Mouse (Mus musculus): ENCODE data around the gene Ncoa4. TPM values are rescaled to one million over a fixed set of nuclear protein-coding genes. Genes with fewer than 3 reads are reported as not detected.

Ncoa4 gene
- total and polyA plus RNA-seq, 3 experiments: 54.5 to 64.6 (median 57.9) TPM

DNA sequence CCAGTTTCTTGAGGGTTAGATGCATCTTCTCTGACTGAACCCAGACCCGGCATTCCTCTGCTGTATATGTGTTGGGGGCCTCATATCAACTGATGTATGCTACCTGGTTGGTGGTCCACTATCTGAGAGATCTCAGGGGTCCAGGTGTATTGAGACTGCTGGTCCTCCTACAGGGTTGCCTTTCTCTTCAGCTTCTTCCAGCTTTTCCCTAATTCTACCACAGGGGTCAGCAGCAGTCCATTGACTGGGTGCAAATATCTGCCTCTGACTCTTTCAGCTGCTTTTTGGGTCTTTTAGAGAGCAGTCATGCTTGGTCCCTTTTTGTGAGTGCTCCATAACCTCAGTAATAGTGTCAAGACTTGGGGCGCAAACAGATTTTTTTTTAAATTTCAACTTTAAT is 8.8 kb upstream of the Ncoa4 start:
- no peaks in the 10 kb centered on the region for H3K27me3 ChIP-seq (ENCODE audit: control insufficient read depth in 1 of 2, insufficient read depth in 2 of 2, low read length in 2 of 2)
- no peak for TF ChIP-seq SMC3 (IDR thresholded peaks at IDR 0.05; ENCODE audit: low read depth, low read length)
- no peak for TF ChIP-seq CHD2 (IDR thresholded peaks at IDR 0.05; ENCODE audit: low read length)
- no peak for TF ChIP-seq MAFK (IDR thresholded peaks at IDR 0.05; ENCODE audit: borderline replicate concordance, low read depth, low read length)
- no peak for TF ChIP-seq BHLHE40 (IDR thresholded peaks at IDR 0.05; ENCODE audit: borderline replicate concordance, low read depth, low read length)
- TF ChIP-seq MEF2A (IDR thresholded peaks at IDR 0.05; ENCODE audit: extremely low read depth, insufficient replicate concordance, low read depth, low read length, poor library complexity, severe bottlenecking): no peak
- TF ChIP-seq NRF1 (IDR thresholded peaks at IDR 0.05; ENCODE audit: insufficient read depth, low read depth, low read length, poor library complexity, severe bottlenecking): no peak
- TF ChIP-seq MAZ (IDR thresholded peaks at IDR 0.05; ENCODE audit: low read depth, low read length): no peak
- no peak for TF ChIP-seq GATA1 (IDR thresholded peaks at IDR 0.05; ENCODE audit: low read depth, low read length)
- H3K9ac ChIP-seq (ENCODE audit: control insufficient read depth, low read depth, low read length, poor library complexity, severe bottlenecking): no peak overlapping the region
- no peak overlapping the region for H3K4me3 ChIP-seq (ENCODE audit: control insufficient read depth in 1 of 2, insufficient read depth in 1 of 2, low read depth in 2 of 2, low read length in 2 of 2)
- no peak for DNase-seq (ENCODE audit: low read depth, low spot score)
- no peaks in the 10 kb centered on the region for H3K9me3 ChIP-seq (replicated peaks; ENCODE audit: insufficient read depth, low read length)
- H3K36me3 ChIP-seq (ENCODE audit: control insufficient read depth in 1 of 2, insufficient read depth in 2 of 2, low read length in 2 of 2): peaks cover 0 to 6% of the 10 kb centered on the region in 2 experiments; a peak in 2 of 4 replicates
- H3K4me1 ChIP-seq (ENCODE audit: control insufficient read depth in 1 of 2, insufficient read depth in 2 of 2, low read length in 2 of 2): peaks cover 5 to 7% of the 10 kb centered on the region in 2 experiments
- no peak overlapping the region for H3K27ac ChIP-seq (ENCODE audit: control insufficient read depth, low read depth, low read length)
- no peaks in the 10 kb centered on the region for H3K79me2 ChIP-seq (ENCODE audit: control insufficient read depth, insufficient read depth, low read length, poor library complexity)

DNA sequence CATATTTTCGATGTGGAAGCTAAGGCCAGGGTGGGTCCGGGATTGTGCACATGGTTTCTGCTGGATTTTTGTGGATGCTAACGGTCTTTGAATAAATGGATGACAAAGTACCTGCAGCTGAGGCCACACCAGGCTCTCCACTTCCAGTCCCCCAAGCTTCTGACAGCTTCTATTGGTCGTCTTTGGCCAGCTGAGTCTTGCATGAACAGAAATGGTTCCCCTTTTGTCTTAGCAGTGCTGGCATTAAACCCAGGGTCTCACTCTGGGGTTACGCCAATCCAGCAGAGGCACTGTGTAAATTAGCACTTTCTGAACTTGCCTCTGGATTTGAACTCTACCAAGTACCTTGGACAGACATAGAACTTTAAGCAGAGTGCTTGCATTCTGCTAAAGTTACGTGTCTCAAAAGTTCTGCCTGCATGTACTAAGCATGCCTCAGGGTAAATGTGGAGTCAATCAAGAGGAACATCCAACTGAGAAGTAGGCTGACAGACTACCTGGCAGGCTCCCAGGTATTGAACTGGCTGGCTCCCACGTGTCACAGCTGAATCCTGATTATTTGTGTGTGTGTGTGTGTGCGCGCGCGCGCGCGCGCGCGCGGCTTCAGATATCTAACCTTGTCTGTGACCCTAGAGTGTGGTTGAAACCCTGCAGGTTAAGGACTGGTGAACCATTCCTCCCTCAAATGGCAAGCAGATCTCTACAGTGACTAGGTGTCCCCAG is 7.3 kb upstream of the Ncoa4 start:
- Histone ChIP-seq H3K4me3 (ENCODE audit: control insufficient read depth in 1 of 2, insufficient read depth in 1 of 2, low read depth in 2 of 2, low read length in 2 of 2) (no peak overlapping the region), H3K9me3 (replicated peaks; ENCODE audit: insufficient read depth, low read length) (no peaks in the 10 kb centered on the region), H3K9ac (ENCODE audit: control insufficient read depth, low read depth, low read length, poor library complexity, severe bottlenecking) (no peak overlapping the region), H3K79me2 (ENCODE audit: control insufficient read depth, insufficient read depth, low read length, poor library complexity) (no peaks in the 10 kb centered on the region), H3K36me3 (ENCODE audit: control insufficient read depth in 1 of 2, insufficient read depth in 2 of 2, low read length in 2 of 2) (no peaks in the 10 kb centered on the region), H3K27ac (ENCODE audit: control insufficient read depth, low read depth, low read length) (no peak overlapping the region), H3K27me3 (ENCODE audit: control insufficient read depth in 1 of 2, insufficient read depth in 2 of 2, low read length in 2 of 2) (no peaks in the 10 kb centered on the region), H3K4me1 (ENCODE audit: control insufficient read depth in 1 of 2, insufficient read depth in 2 of 2, low read length in 2 of 2) (no peaks in the 10 kb centered on the region)
- no peak for DNase-seq (ENCODE audit: low read depth, low spot score)
- TF ChIP-seq NRF1 (IDR thresholded peaks at IDR 0.05; ENCODE audit: insufficient read depth, low read depth, low read length, poor library complexity, severe bottlenecking) (no peak), CTCF (IDR thresholded peaks at IDR 0.05 in 2 of 3, conservative IDR thresholded peaks at IDR 0.05 in 1 of 3; ENCODE audit: control insufficient read depth in 1 of 3, insufficient read depth in 1 of 3, low read depth in 2 of 3, low read length in 3 of 3, poor library complexity in 1 of 3, severe bottlenecking in 1 of 3) (no peak), MEF2A (IDR thresholded peaks at IDR 0.05; ENCODE audit: extremely low read depth, insufficient replicate concordance, low read depth, low read length, poor library complexity, severe bottlenecking) (no peak), NELFE (IDR thresholded peaks at IDR 0.05; ENCODE audit: low read depth, low read length) (no peak), MYC (IDR thresholded peaks at IDR 0.05; ENCODE audit: low read depth, low read length) (no peak), MYB (IDR thresholded peaks at IDR 0.05; ENCODE audit: low read depth, low read length) (no peak), TBP (IDR thresholded peaks at IDR 0.05; ENCODE audit: low read depth, low read length) (no peak), RAD21 (IDR thresholded peaks at IDR 0.05; ENCODE audit: low read depth, low read length) (no peak), JUND (IDR thresholded peaks at IDR 0.05; ENCODE audit: low read depth, low read length) (no peak), MAFK (IDR thresholded peaks at IDR 0.05; ENCODE audit: borderline replicate concordance, low read depth, low read length) (no peak), CHD1 (IDR thresholded peaks at IDR 0.05; ENCODE audit: low read depth, low read length) (no peak), ZNF384 (IDR thresholded peaks at IDR 0.05; ENCODE audit: low read depth, low read length) (no peak), ETS1 (IDR thresholded peaks at IDR 0.05; ENCODE audit: low read depth, low read length) (no peak), EP300 (IDR thresholded peaks at IDR 0.05; ENCODE audit: low read depth in 1 of 2, low read length in 2 of 2) (no peak), MAX (IDR thresholded peaks at IDR 0.05; ENCODE audit: low read length) (no peak), GABPA (IDR thresholded peaks at IDR 0.05; ENCODE audit: low read depth, low read length) (no peak), SIN3A (IDR thresholded peaks at IDR 0.05; ENCODE audit: low read length) (no peak)

Measured in MEL (cell line).